Mouse (Mus musculus) heart, adult 2 months (tissue): Measurements from ENCODE around the gene Eya4.

ENCODE experiments used
- CTCF ChIP-seq: fragments of 200-600 bp; IDR thresholded peaks from 2 replicates; pipeline ENCODE4 v1.8.1; 2022; ENCODE audit warnings: antibody characterized with exemption, mild to moderate bottlenecking, moderate library complexity
- EP300 ChIP-seq: fragments of 200-500 bp; IDR thresholded peaks from 2 replicates; pipeline ENCODE4 v1.6.1; 2011; ENCODE audit warnings: low read depth, low read length, control low read depth; ENCODE audit not compliant: insufficient read depth
- POLR2A ChIP-seq: fragments of 200-500 bp; IDR thresholded peaks from 2 replicates; pipeline ENCODE4 v1.6.1; 2011; ENCODE audit warnings: mild to moderate bottlenecking, low read depth, low read length, control low read depth; ENCODE audit not compliant: insufficient read depth

GRCm38 (mm10) chr10:23322275-23322674 is 28.3 kb downstream of the Eya4 start:
- TF ChIP-seq CTCF (no peak), POLR2A (no peak), EP300 (no peak)
